Mouse (Mus musculus): ENCODE data around the gene Adora3.

DNA sequence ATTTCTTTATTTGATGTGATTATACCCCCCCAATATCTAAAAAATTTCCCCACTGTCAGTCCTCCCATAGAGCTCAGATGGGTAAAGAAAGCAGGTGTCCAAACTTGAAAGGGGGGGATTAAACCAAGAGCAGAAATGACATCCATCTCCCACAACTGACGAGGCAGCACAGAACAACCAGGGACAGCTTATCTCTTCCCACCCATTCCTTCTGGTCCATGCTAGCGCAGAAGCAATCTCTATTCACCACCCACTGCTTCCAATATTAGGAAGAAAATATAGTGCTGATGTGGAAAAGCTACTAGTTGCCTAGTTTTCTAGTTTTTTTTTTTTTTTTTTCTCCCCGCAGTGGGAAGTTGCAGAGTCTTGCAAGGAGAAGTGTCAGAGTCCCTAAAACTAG lies 34.8 kb upstream of the Adora3 start:
- no peak for TF ChIP-seq POLR2A (IDR thresholded peaks at IDR 0.05; ENCODE audit: extremely low read depth, insufficient read depth, low read length)
- no peak for TF ChIP-seq CTCF (IDR thresholded peaks at IDR 0.05; ENCODE audit: low read depth, low read length)

All from liver, adult 2 months (tissue).